Mouse (Mus musculus): ENCODE measurements at regions not wholly inside any gene's neighbourhood (a gene's known extent, or its start where the extent isn't known, plus 50 kb on each side); places are given as distances from the start of the nearest gene placed in this dataset.

- Histone ChIP-seq H3K27me3 (ENCODE audit: control insufficient read depth, insufficient read depth, low read length) (no peaks in the 10 kb centered on the region), H3K9me3 (ENCODE audit: control insufficient read depth, low read length) (no peaks in the 10 kb centered on the region), H3K9ac (replicated peaks; ENCODE audit: low read length) (no peak overlapping the region), H3K4me3 (replicated peaks; ENCODE audit: low read depth, low read length) (no peak overlapping the region), H3K4me2 (ENCODE audit: low read length) (no peak overlapping the region), H3K27ac (replicated peaks; ENCODE audit: low read depth, low read length) (no peak overlapping the region), H3K36me3 (ENCODE audit: control insufficient read depth, insufficient read depth, low read length) (no peaks in the 10 kb centered on the region), H3K4me1 (ENCODE audit: control insufficient read depth, insufficient read depth, low read length) (no peaks in the 10 kb centered on the region)
- 25% methylated on average over 1 of the region's 1 CpGs for WGBS
- ATAC-seq (ENCODE audit: low FRiP score, low TSS enrichment) (no peak), DNase-seq (no peak)
Measured at GRCm38 (mm10) chr12:106894061-106894460, 594.4 kb upstream of the 3110018I06Rik start.

GRCm38 (mm10) chr12:106904202-106904601, 584.2 kb upstream of the 3110018I06Rik start:
- no peak overlapping the region for H3K4me3 ChIP-seq (replicated peaks; ENCODE audit: low read depth, low read length)
- no peaks in the 10 kb centered on the region for H3K9me3 ChIP-seq (ENCODE audit: control insufficient read depth, low read length)
- no peak overlapping the region for H3K4me2 ChIP-seq (ENCODE audit: low read length)
- H3K4me1 ChIP-seq (ENCODE audit: control insufficient read depth, insufficient read depth, low read length): no peaks in the 10 kb centered on the region
- no peaks in the 10 kb centered on the region for H3K36me3 ChIP-seq (ENCODE audit: control insufficient read depth, insufficient read depth, low read length)
- WGBS: 88% methylated on average over 5 of the region's 5 CpGs
- H3K27ac ChIP-seq (replicated peaks; ENCODE audit: low read depth, low read length): no peak overlapping the region
- ATAC-seq (ENCODE audit: low FRiP score, low TSS enrichment) (no peak), DNase-seq (no peak)
- H3K9ac ChIP-seq (replicated peaks; ENCODE audit: low read length): no peak overlapping the region
- no peaks in the 10 kb centered on the region for H3K27me3 ChIP-seq (ENCODE audit: control insufficient read depth, insufficient read depth, low read length)

DNA sequence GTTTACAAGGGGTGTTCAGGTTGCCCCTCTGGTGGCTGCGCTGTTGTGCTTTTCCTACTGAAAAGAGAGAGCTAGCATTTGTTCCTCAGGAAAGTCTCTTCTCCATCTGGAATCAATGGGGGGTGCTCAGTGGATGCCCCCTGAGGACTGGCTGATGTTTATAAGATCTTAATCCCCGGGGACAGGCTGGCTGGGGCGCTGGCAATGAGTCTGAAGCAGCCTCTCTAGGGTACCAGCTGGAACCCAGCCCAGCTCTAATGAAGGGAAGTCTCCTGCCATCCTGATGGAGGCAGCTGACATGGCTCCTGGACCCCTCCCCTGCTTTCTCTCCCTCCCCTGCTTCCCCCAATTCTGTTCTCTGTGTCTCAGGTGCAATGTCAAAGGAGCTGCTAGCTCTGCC, 575.6 kb upstream of the 3110018I06Rik start:
- Histone ChIP-seq H3K36me3 (ENCODE audit: control insufficient read depth, insufficient read depth, low read length) (no peaks in the 10 kb centered on the region), H3K4me2 (ENCODE audit: low read length) (no peak overlapping the region), H3K27ac (replicated peaks; ENCODE audit: low read depth, low read length) (0 out of 2 replicates have a peak overlapping the region, but pooled peaks have one; percentile 3), H3K9ac (replicated peaks; ENCODE audit: low read length) (no peak overlapping the region), H3K4me3 (replicated peaks; ENCODE audit: low read depth, low read length) (no peak overlapping the region), H3K27me3 (ENCODE audit: control insufficient read depth, insufficient read depth, low read length) (no peaks in the 10 kb centered on the region), H3K9me3 (ENCODE audit: control insufficient read depth, low read length) (no peaks in the 10 kb centered on the region), H3K4me1 (ENCODE audit: control insufficient read depth, insufficient read depth, low read length) (no peaks in the 10 kb centered on the region)
- DNase-seq (peak; percentile 51), ATAC-seq (ENCODE audit: low FRiP score, low TSS enrichment) (no peak)
- WGBS: 36% methylated on average over 3 of the region's 3 CpGs

DNA sequence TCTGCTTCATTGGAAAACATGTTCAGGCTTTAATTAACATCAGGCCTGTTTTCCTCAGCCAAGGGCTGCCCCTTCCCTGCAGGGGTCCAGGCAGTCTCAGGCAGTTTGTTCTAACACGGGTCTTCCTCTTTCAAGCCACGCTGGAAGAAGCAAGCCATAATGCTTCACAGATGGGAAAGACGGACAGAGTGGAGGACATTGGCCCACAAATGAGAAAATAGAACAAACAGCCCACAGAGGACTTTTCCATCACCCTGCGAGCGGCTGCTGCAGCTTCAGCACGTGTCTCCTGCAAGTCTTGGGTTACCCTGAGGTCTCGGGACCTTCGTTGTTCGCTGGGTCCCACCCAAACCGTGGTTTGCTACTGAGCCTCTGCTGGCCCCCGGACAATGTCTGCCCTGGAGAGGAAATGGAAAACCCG, 565.9 kb upstream of the 3110018I06Rik start:
- Histone ChIP-seq H3K9ac (replicated peaks; ENCODE audit: low read length) (no peak overlapping the region), H3K4me3 (replicated peaks; ENCODE audit: low read depth, low read length) (no peak overlapping the region), H3K36me3 (ENCODE audit: control insufficient read depth, insufficient read depth, low read length) (no peaks in the 10 kb centered on the region), H3K9me3 (ENCODE audit: control insufficient read depth, low read length) (no peaks in the 10 kb centered on the region), H3K27ac (replicated peaks; ENCODE audit: low read depth, low read length) (no peak overlapping the region), H3K4me2 (ENCODE audit: low read length) (no peak overlapping the region), H3K4me1 (ENCODE audit: control insufficient read depth, insufficient read depth, low read length) (0 out of 2 replicates have a peak, but pooled peaks cover 4% of the 10 kb centered on the region), H3K27me3 (ENCODE audit: control insufficient read depth, insufficient read depth, low read length) (no peaks in the 10 kb centered on the region)
- ATAC-seq (ENCODE audit: low FRiP score, low TSS enrichment): no peak
- WGBS: 75% methylated on average over 12 of the region's 12 CpGs
- DNase-seq: peak; percentile 25

DNA sequence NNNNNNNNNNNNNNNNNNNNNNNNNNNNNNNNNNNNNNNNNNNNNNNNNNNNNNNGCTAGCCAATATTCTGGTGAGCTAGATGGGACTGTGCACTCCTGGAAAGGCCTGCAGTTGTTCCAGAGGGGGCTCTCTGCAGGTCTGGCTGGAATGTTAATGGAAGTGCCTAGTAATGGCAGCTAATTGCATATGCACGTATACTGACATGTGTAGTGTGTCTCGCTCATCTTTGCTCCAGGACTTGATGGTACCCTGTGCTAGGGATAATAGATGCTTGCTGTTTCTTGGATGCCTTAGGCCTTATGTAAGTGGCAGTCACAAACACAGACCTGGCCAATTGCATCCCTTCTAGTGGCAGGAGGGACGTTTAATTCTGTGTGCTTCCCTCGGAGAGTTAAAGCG, 560.0 kb upstream of the 3110018I06Rik start:
- Histone ChIP-seq H3K9ac (replicated peaks; ENCODE audit: low read length) (no peak overlapping the region), H3K27me3 (ENCODE audit: control insufficient read depth, insufficient read depth, low read length) (no peaks in the 10 kb centered on the region), H3K4me3 (replicated peaks; ENCODE audit: low read depth, low read length) (no peak overlapping the region), H3K9me3 (ENCODE audit: control insufficient read depth, low read length) (no peaks in the 10 kb centered on the region), H3K4me1 (ENCODE audit: control insufficient read depth, insufficient read depth, low read length) (peaks cover 6% of the 10 kb centered on the region), H3K27ac (replicated peaks; ENCODE audit: low read depth, low read length) (no peak overlapping the region), H3K4me2 (ENCODE audit: low read length) (no peak overlapping the region), H3K36me3 (ENCODE audit: control insufficient read depth, insufficient read depth, low read length) (no peaks in the 10 kb centered on the region)
- no peak for ATAC-seq (ENCODE audit: low FRiP score, low TSS enrichment)
- WGBS: 34% methylated on average over 5 of the region's 5 CpGs
- DNase-seq: peak; percentile 24

DNA sequence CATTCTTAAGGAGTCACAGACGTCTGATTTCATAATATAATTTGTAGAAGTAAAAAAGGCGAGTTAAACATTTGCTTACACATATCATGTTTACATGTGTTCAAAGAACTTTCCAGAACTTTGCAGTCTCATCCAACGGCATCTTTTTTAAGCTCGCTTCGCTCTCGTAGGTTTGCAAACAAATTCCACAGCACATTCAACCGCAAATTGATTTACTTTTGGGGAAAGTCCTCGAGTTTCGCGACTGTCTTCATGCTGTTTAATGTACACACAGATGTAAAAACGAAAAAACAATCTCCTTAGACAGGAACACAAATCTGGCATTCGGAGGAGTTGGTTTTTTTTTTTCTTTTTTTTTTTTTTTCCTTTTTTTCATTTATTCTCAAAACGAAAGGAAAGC, 559.3 kb upstream of the 3110018I06Rik start:
- H3K27me3 ChIP-seq (ENCODE audit: control insufficient read depth, insufficient read depth, low read length): no peaks in the 10 kb centered on the region
- 87% methylated on average over 13 of the region's 13 CpGs for WGBS
- peaks cover 4% of the 10 kb centered on the region for H3K4me1 ChIP-seq (ENCODE audit: control insufficient read depth, insufficient read depth, low read length)
- H3K36me3 ChIP-seq (ENCODE audit: control insufficient read depth, insufficient read depth, low read length): no peaks in the 10 kb centered on the region
- no peaks in the 10 kb centered on the region for H3K9me3 ChIP-seq (ENCODE audit: control insufficient read depth, low read length)
- H3K4me3 ChIP-seq (replicated peaks; ENCODE audit: low read depth, low read length): no peak overlapping the region
- H3K4me2 ChIP-seq (ENCODE audit: low read length): no peak overlapping the region
- H3K27ac ChIP-seq (replicated peaks; ENCODE audit: low read depth, low read length): no peak overlapping the region
- no peak for ATAC-seq (ENCODE audit: low FRiP score, low TSS enrichment)
- H3K9ac ChIP-seq (replicated peaks; ENCODE audit: low read length): no peak overlapping the region
- DNase-seq: no peak

GRCm38 (mm10) chr12:106931591-106931990, 556.8 kb upstream of the 3110018I06Rik start:
- Histone ChIP-seq H3K27ac (replicated peaks; ENCODE audit: low read depth, low read length) (no peak overlapping the region), H3K36me3 (ENCODE audit: control insufficient read depth, insufficient read depth, low read length) (no peaks in the 10 kb centered on the region), H3K4me1 (ENCODE audit: control insufficient read depth, insufficient read depth, low read length) (peaks cover 4% of the 10 kb centered on the region), H3K9ac (replicated peaks; ENCODE audit: low read length) (no peak overlapping the region), H3K27me3 (ENCODE audit: control insufficient read depth, insufficient read depth, low read length) (no peaks in the 10 kb centered on the region), H3K4me2 (ENCODE audit: low read length) (no peak overlapping the region), H3K9me3 (ENCODE audit: control insufficient read depth, low read length) (no peaks in the 10 kb centered on the region), H3K4me3 (replicated peaks; ENCODE audit: low read depth, low read length) (no peak overlapping the region)
- no peak for DNase-seq
- WGBS: 77% methylated on average over 3 of the region's 3 CpGs
- ATAC-seq (ENCODE audit: low FRiP score, low TSS enrichment): no peak

DNA sequence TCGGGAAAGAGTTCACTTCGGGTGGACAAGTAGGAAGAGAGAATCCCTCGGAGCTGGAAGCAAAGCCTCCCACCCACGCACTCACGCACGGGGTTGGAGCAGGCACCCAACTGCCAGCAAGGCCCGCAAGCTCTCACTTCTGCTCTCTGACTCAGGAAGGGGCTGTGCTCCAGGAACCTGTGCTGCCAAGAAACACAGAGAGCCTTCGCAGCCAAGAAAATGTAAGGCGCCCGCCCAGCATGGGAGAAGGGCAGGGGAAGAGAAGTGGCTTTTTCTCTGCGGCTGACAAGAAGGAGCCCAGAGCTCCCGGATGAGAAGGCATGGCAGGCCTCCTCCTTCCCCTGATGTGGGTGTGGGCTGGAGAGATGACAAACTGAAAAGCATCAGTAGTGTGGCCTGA, 549.1 kb upstream of the 3110018I06Rik start:
- H3K4me2 ChIP-seq (ENCODE audit: low read length): no peak overlapping the region
- H3K4me3 ChIP-seq (replicated peaks; ENCODE audit: low read depth, low read length): no peak overlapping the region
- no peaks in the 10 kb centered on the region for H3K36me3 ChIP-seq (ENCODE audit: control insufficient read depth, insufficient read depth, low read length)
- H3K27ac ChIP-seq (replicated peaks; ENCODE audit: low read depth, low read length): no peak overlapping the region
- no peaks in the 10 kb centered on the region for H3K27me3 ChIP-seq (ENCODE audit: control insufficient read depth, insufficient read depth, low read length)
- H3K9me3 ChIP-seq (ENCODE audit: control insufficient read depth, low read length): no peaks in the 10 kb centered on the region
- 90% methylated on average over 12 of the region's 12 CpGs for WGBS
- ATAC-seq (ENCODE audit: low FRiP score, low TSS enrichment): no peak
- no peak for DNase-seq
- H3K4me1 ChIP-seq (ENCODE audit: control insufficient read depth, insufficient read depth, low read length): peaks cover 8% of the 10 kb centered on the region
- no peak overlapping the region for H3K9ac ChIP-seq (replicated peaks; ENCODE audit: low read length)

DNA sequence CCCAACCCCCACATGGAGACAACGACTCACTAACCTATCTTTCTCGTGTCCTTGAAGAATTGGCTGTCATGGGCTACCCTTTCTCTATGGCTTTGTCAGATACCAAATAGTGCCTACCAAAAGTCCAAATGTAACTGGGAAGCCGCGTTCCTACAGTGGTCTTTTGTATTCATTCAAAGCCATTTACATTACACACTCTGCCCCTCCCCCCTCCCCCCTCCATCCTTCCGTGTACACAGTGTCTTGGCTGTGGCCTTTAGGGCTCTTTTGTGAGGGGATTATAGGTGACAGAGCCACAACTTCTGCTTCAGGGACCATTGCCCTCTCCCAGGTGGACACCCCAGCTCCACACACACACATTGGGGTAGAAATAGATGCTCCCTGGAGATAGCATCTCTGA, 544.6 kb upstream of the 3110018I06Rik start:
- Histone ChIP-seq H3K4me2 (ENCODE audit: low read length) (no peak overlapping the region), H3K27ac (replicated peaks; ENCODE audit: low read depth, low read length) (no peak overlapping the region), H3K36me3 (ENCODE audit: control insufficient read depth, insufficient read depth, low read length) (no peaks in the 10 kb centered on the region), H3K27me3 (ENCODE audit: control insufficient read depth, insufficient read depth, low read length) (no peaks in the 10 kb centered on the region), H3K4me1 (ENCODE audit: control insufficient read depth, insufficient read depth, low read length) (peaks cover 8% of the 10 kb centered on the region), H3K9ac (replicated peaks; ENCODE audit: low read length) (no peak overlapping the region), H3K9me3 (ENCODE audit: control insufficient read depth, low read length) (no peaks in the 10 kb centered on the region), H3K4me3 (replicated peaks; ENCODE audit: low read depth, low read length) (no peak overlapping the region)
- WGBS: 8% methylated on average over 5 of the region's 5 CpGs
- ATAC-seq (ENCODE audit: low FRiP score, low TSS enrichment): no peak
- peak; percentile 59 for DNase-seq

All from midbrain, embryonic 14.5 days (tissue).